Mouse (Mus musculus) heart, postnatal 14 days (tissue): ENCODE results near the gene Lmo2. TPM values are rescaled to one million over a fixed set of nuclear protein-coding genes. Genes with fewer than 3 reads are reported as not detected.

Experiments
- DNase-seq, 2 experiments: peaks; one replicate each; pipeline ENCODE4 v3.0.0; 2021 to 2022
- intact Hi-C: fragments of 180-260 bp; cut with DNase I; formaldehyde crosslinking; loops from one replicate; pipeline ENCODE4 v1.15.1; 2025
- long read RNA-seq, 2 experiments: library from polyadenylated mRNA; stranded (forward); transcript quantifications; one replicate each; pipeline ENCODE4 v2.0.0; 2021
- total RNA-seq, 2 experiments: library from RNA; stranded (reverse); gene quantifications; 2 replicates each; pipeline ENCODE4 v1.2.3; 2021

The Lmo2 gene
- total RNA-seq = 10 to 100 TPM; 16.9 to 22.2 TPM
- long read RNA-seq, experiment 1, transcript Lmo2-203 (4 exons, 1,654 nt) = major isoform, 13 of 31 reads
- long read RNA-seq, experiment 1, transcript Lmo2-202 (3 exons, 1,706 nt) = minor isoform, 9 of 31 reads
- long read RNA-seq, experiment 1, partial matches to known transcripts = 0 of 31 reads
- long read RNA-seq, experiment 1, other reads (novel, unspliced or antisense) = 6 of 31 reads
- long read RNA-seq, experiment 2, transcript Lmo2-203 (4 exons, 1,654 nt) = major isoform, 15 of 34 reads
- long read RNA-seq, experiment 2, transcript Lmo2-204 (4 exons, 848 nt) = minor isoform, 7 of 34 reads
- long read RNA-seq, experiment 2, transcript Lmo2-202 (3 exons, 1,706 nt) = minor isoform, 8 of 34 reads
- long read RNA-seq, experiment 2, partial matches to known transcripts = 0 of 34 reads
- long read RNA-seq, experiment 2, other reads (novel, unspliced or antisense) = 2 of 34 reads

DNA sequence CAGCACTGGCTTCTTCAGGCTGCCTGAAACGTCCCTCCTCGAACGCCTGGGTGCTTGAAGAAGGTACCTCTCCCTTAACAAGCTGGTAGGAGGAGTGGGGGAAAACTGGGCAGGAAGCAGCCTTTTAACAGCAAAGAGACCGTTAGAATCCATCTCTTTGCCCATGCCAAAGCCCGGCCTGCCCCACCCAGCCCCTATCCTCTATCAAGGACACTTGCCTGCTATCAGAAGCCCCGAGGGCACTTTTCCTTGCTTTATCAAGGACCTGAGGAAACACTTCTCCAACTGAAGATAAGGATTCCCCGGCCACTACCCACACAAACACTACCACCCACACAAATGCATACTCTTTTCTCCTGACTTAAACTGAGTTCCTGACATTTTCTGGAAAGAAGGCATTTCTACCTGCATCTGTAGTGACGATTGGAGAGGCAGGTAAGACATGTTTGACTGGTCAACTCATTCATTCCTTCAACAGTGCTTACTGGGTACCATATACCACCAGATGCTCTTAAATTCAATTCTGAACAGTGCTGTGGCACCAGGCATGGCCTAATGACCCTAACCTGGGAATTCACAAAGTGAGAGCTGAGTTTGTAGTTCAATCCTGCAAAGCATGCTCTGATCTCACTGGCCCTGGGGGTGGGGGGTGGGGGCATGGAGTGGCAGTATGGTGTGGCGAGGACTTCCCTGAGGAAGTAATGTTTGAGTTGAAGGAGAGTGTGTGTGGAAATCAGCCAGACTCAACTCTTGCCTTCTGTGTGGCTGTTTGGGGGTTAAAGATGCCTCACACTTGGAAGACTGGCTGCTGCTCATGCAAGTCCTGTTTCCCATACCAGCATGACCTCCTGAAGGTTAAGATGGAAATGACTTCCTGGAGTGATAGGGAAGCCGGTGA, at the start of gene Lmo2:
Gene Lmo2 (plus strand): TSS at position 338 of the 898 bp plus-strand sequence.
- no peak for DNase-seq
- intact Hi-C loops = no loop called here

- intact Hi-C loops = no loop called here
- no peak for DNase-seq
Measured at GRCm38 (mm10) chr2:103910601-103911000, 47.2 kb upstream of the Lmo2 start.

DNA sequence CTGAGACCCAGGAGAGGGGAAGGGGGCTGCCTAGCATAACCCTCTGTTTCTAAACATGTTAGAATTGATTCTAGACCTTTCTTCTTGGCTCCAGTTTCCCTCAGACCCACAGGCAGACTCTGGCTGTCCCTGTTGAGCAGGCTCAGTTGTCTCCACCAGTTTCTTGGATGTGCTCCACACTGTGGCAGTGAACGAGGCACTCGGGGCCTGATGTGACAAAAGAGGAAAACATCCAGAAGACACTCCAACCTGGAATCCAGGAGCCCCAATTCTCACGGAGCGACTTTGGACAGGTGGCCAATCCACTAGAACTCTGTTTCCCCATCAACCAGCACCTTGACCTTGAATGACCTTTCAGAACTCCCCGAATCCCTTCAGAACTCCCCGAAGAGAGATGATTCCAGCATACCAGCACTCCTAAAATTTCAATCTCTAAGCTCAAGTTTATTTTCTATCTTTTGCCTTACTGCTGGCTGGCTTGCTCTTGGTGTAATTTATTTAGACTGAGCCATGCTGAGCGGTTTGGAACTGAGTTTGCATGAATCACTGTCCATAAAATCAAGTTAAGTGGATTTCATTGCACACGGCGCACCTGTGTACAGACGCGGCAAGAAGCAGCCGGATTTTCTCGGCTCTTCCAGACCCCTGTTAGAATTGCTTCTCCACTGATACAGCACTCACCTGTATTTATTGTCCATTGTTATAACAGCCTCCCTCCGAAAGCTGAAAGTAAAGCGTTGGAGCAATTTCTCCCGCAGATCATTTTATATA, 45.1 kb upstream of the Lmo2 start:
- no peak for DNase-seq
- intact Hi-C loops = no loop called here

DNA sequence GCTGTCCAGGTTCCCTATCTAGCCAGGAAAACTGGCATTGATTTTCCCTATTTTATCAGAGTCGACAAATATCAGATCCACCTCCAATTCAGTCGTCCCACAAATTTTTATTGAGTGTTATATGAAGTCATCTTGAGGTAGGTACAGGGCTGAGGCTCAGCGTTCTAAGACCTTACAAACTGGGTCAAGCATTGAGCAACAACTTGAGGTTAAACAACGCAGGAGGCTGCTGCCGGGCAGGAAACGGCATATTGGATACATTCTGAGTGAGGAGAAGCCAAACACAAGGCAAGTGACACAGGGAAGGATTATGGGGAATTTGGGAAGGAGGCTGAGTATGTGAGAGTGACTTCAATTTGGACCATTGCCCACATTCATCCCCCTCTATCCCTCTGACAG, 44.5 kb upstream of the Lmo2 start:
- DNase-seq = no peak
- intact Hi-C loops = no loop called here

DNA sequence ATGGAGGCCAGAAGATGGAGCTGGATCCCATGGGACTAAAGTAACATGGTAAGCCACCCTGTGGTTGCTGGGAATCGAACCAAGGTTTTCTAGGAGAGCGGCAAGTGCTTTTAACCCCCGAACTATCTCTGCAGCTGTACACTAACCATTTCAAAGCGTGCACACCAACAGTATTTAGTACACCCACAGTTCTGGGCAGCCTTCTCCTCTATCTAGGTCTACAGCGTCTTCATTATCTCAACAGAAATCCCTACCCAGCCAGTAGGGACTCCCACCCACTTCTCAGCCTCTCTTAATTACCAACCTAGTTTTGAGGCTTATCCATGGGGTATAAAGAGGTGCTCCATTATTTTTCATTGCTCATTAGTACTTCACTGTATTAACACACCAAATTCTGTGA, 41.7 kb upstream of the Lmo2 start:
- intact Hi-C loops = no loop called here
- DNase-seq = no peak

DNA sequence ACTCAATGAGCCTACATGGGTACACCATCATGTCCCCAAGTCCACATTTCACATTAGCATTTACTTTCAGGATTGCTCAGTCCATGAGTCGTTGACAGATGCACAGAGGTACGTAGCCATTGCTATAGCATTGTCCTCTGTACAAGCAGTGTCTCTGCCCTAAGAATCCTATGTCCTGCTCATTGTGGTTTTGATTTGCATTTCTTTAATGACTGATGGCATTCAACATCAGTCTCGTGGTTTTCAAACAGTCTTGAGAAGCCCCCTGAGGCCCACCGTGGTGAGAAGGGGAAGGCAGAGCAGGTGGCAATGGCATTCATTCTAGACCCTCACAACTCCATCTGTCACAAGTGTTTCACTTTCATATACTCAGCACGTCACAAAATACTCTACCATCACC, 40.4 kb upstream of the Lmo2 start:
- intact Hi-C loops = no loop called here
- DNase-seq = no peak

DNA sequence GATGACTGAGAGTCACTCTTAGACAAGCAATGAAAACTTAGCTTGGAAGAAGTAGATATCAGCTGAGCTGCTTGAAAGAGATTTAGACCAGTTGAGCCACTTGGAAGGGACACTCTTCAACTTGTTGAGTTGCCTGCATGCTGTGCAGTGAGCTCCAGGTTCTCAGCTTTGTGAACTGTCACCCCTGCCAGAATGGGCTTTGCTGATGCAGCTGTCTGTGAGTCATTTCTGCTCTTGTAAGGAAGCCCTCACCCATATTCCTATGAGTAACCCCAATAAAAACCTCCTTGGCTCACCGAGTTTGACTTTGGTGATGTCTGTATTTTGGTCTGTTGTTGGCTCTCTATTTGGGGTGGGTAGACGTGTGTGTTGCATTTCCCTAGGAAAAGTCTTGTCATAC, 39.4 kb upstream of the Lmo2 start:
- DNase-seq = no peak
- intact Hi-C loops = no loop called here

GRCm38 (mm10) chr2:103919488-103919887, 38.3 kb upstream of the Lmo2 start:
- intact Hi-C loops = no loop called here
- no peak for DNase-seq

DNA sequence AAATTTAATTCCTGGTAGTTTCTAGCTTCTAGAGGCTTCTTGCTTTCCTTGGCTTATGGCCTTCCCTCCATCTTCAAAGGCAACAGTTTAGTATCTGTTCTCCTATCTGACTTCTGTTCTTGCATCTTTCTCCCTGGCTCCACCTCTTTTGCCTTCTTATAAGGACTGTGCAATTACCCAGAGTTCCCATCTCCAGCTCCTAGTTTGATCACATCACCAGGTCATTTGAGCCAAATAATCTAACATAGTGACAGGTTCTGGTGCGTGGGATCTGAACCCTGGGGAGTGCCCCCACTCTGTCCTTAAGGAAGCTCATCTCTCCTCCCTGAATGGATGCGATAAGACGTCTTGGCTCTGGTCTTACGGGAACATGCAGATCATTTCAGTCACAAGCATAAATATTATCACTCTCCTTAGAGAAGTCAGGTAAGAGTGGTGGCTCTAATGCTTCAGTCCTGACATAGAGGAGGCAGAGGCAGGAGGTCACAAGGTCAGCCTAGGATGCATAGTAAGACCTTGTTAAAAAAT, 31.1 kb upstream of the Lmo2 start:
- intact Hi-C loops = no loop called here
- no peak for DNase-seq

DNA sequence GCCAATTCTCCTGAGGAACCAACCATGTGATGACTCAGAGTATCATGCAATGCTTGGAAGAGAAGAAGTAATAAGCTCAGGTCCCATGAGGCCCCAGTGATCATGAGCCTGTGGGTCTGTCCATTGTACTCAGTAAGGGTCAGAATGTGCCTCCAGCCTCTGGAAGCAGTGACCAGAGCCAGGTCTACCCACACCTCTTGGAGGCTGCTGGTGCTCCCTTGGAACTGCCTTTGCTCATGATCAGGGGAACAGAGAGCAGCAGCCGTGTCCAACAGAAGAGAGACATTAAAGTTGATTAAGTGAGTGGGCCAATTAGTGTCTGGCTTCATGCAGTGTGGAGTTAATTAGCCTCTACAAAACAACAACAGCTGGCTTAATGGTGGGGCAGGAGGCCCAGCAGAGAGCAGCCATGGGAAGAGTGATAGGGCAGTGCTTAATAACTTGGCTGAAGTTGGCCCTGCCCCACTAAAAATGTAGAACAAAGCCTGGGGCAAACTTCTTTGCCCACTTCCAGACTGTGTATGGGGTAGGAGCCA, 30.1 kb upstream of the Lmo2 start:
- intact Hi-C loops = no loop called here
- DNase-seq = peak; percentile 37 to 40

GRCm38 (mm10) chr2:103930306-103931019, 27.3 kb upstream of the Lmo2 start:
- DNase-seq = peak; percentile 13 to 16
- intact Hi-C loops = no loop called here

DNA sequence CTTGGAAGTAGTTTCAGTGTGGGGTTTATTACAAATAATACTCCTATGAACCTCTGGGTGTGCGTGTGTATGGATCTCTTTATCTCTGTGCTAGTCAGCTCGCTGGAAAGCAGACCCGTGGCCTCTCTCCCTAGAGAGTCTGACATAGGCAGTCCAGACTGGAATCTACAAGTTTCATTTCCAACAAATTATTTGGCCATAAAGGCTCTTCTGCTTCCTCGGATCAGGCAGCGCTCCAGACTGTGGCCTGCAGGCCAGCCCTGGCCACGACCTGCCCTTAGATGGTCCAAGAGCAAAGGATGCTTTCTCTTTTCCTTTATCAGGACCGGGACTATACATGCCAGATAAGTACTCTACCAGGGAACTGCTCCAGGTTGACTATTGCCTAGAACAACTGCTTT, 26.3 kb upstream of the Lmo2 start:
- DNase-seq = peak; percentile 49 to 53
- intact Hi-C loops = no loop called here

- intact Hi-C loops = no loop called here
- peak; percentile 8 to 20 for DNase-seq
Measured at GRCm38 (mm10) chr2:103932025-103932424, 25.8 kb upstream of the Lmo2 start.

DNA sequence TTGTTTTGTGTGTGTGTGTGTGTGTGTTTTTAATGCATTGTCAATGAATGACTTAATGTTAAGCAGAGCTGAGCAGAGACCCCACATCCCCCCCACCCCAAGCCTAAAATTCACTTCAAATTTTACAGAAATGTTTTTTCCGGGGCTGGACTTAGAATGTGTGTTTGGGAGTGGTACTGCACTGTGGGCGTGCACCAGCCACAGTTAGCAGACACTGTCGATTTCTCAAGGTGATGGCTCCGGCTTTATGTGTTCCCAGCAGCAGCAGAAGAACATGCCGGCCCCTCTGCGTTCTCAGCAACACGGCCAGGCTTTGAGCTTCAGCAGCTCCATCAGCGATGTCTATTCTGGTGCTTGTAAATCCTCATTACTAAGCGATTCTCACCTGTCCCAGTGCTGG, 25.3 kb upstream of the Lmo2 start:
- intact Hi-C loops = no loop called here
- DNase-seq = no peak

DNA sequence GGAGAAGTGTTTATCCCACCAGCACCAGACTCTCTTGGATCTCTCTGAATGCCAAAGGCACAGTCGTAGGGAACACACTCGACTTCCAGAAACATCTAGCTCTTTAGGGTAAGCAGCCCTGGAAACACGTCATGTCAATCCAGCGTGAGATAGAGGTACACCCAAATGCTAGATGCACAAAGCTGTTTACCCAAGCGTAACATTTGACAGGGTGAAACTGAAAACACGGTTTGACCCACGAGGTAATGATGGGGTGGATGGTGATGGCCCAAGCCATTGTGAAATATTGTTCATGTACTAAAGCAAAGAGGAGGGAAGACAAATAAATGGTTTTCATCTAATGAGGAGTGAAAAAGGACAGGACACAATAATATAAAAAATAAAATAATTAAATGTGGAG, 23.5 kb upstream of the Lmo2 start:
- intact Hi-C loops = no loop called here
- no peak for DNase-seq

DNA sequence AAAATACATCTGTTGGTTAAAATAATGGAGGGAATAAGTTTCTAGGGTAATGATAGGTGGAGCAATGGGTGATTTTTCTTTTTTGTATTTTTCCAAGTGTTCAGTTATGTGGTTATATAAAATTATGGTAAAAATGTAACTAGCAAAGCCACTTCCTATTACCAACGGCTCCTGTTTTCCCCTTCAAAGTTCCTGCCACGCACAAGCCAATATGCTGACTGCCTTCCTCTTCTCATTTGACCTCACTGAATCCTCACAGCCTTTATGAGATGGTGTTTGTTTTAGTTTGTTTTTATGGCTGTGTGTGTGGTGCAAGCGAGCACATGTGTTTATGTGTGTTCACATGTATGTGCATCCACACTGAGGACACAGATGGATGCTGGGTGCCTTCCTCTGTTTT, 23.1 kb upstream of the Lmo2 start:
- no peak for DNase-seq
- intact Hi-C loops = no loop called here

DNA sequence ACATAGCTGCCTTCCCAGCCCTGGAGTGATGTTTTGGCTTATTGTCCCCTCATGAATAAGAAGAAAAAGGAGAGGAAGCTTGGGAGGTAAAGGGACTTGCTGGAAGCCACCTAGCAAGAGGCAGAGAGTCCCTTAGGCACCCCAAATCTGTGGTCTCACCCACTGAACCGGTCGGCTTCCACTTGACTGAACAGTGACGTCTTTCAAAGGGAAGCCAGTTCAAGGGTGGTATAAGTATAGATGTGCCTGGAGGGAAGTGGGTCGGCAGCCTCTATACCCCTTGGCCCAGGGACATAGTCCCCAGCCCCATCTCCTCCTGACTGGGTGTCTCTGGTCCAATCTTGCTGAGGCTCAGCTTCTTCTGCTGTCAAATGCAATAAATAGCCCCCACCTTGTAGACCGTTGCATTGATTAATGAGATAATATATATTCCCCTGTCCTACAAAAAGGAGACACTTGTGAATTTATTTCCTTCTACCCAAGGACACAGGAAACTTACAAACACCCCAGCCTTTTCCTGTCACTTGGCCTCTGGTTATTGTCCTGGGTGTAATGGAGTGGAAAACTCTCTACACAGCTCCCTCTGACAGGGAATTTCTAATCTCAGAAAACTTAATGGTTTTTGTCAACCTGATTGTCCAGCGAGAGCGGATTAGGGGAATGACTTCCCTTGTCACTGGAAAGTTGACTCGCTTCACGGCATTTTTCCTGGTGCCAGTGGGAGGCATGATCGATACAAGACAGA, 21.9 kb upstream of the Lmo2 start:
- DNase-seq = no peak
- intact Hi-C loops = no loop called here

DNA sequence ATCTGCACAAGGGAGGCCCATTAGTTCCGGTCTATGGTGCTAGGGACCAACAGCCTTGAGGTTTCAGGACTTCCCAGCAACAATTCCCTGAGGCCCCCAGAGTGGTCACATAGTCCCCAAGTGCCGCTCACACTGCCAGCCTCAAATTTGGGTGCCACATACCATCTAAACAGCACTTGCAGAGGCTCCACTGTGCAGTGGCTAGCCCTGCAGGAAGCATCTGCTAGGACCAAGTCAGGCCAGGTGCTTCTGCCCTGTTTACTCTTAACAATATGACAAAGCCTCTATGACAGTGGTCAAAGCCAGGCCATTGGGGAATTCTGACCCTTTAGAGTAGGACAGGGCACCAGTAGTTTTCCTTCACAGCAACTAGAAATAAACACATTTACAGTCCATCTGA, 21.1 kb upstream of the Lmo2 start:
- no peak for DNase-seq
- intact Hi-C loops = no loop called here

GRCm38 (mm10) chr2:103937670-103938069, 20.1 kb upstream of the Lmo2 start:
- intact Hi-C loops = no loop called here
- DNase-seq = no peak
